Mouse (Mus musculus): ENCODE results near the gene Vps25.

The Vps25 gene

GRCm38 (mm10) chr11:101245855-101246701 lies 7.4 kb upstream of the Vps25 start, which contains the start of gene Ramp2:
TSS of gene Ramp2 (plus strand) at chr11:101246028.
- peak; percentile 79 for DNase-seq

- no peak for DNase-seq
Observed at GRCm38 (mm10) chr11:101246702-101247012, 6.8 kb upstream of the Vps25 start.

- DNase-seq = no peak
Observed at GRCm38 (mm10) chr11:101247521-101248030, 5.9 kb upstream of the Vps25 start.

GRCm38 (mm10) chr11:101248258-101248994 lies 5.1 kb upstream of the Vps25 start:
- DNase-seq = peak; percentile 74

- DNase-seq = no peak
Observed at GRCm38 (mm10) chr11:101251031-101251430, 2.5 kb upstream of the Vps25 start.

GRCm38 (mm10) chr11:101252941-101253340 lies 566 bp upstream of the Vps25 start:
- DNase-seq = no peak

GRCm38 (mm10) chr11:101255826-101256775 lies 2.6 kb downstream of the Vps25 start:
- no peak for DNase-seq

GRCm38 (mm10) chr11:101259261-101259712 lies 5.8 kb downstream of the Vps25 start:
- DNase-seq = no peak

- peak; percentile 70 for DNase-seq
Observed at GRCm38 (mm10) chr11:101259948-101260825, 6.7 kb downstream of the Vps25 start, which contains the start of gene Wnk4. TSS of gene Wnk4 (plus strand) at chr11:101260567.

GRCm38 (mm10) chr11:101260826-101261380 lies 7.4 kb downstream of the Vps25 start:
- DNase-seq = no peak

- no peak for DNase-seq
Observed at GRCm38 (mm10) chr11:101262272-101262967, 8.9 kb downstream of the Vps25 start.

- DNase-seq = no peak
Observed at GRCm38 (mm10) chr11:101263138-101263988, 9.9 kb downstream of the Vps25 start.

- DNase-seq = no peak
Observed at GRCm38 (mm10) chr11:101263989-101264280, 10.4 kb downstream of the Vps25 start.

GRCm38 (mm10) chr11:101264954-101265471 lies 11.5 kb downstream of the Vps25 start:
- no peak for DNase-seq

- no peak for DNase-seq
Observed at GRCm38 (mm10) chr11:101265906-101266305, 12.4 kb downstream of the Vps25 start.

GRCm38 (mm10) chr11:101269577-101270116 lies 16.1 kb downstream of the Vps25 start:
- no peak for DNase-seq

- DNase-seq = no peak
Observed at GRCm38 (mm10) chr11:101272446-101272845, 18.9 kb downstream of the Vps25 start.

- no peak for DNase-seq
Observed at GRCm38 (mm10) chr11:101275309-101275708, 21.8 kb downstream of the Vps25 start.
